Mouse (Mus musculus): ENCODE data around the gene Actl6b.

The Actl6b gene

DNA sequence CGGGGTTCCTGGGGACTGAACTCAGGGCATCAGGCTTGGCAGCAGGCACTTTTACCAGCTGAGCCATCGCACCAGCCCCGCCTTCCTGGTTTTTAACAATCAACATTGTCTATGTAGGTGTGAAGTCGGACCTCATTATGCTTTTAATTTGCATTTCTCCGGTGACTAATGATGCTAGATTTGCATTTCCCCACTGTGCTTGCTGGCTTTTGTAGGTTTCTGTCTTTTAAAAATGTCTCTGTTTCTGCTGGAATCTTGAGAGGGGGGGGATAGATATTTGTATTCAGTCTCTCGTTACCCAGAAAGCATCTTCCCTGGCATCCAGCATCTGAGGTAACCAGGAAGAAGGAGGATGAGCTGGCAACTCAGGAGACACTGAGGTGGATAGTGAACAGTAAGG lies 8.2 kb downstream of the Actl6b start:
- DNase-seq (ENCODE audit: low spot score in 2 of 2), result no peak

DNA sequence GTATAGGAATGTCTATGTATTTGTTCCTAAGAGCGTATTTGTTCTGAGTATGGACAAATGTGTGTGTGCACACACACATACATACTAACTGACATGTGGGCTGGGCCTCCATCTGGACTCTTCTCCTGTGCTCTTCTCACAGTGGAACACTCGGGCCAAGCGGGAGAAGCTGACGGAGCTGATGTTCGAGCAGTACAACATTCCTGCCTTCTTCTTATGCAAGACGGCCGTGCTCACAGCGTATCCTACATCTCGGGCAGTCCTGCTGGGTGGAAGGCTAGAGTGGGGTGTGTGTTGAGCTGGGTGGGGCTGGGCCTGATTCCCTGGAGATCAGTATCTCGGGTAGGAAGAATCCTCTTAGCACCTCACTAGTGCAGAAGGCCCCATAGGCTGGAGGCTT lies 9.6 kb downstream of the Actl6b start:
- no peak for DNase-seq (ENCODE audit: low spot score in 2 of 2)

DNA sequence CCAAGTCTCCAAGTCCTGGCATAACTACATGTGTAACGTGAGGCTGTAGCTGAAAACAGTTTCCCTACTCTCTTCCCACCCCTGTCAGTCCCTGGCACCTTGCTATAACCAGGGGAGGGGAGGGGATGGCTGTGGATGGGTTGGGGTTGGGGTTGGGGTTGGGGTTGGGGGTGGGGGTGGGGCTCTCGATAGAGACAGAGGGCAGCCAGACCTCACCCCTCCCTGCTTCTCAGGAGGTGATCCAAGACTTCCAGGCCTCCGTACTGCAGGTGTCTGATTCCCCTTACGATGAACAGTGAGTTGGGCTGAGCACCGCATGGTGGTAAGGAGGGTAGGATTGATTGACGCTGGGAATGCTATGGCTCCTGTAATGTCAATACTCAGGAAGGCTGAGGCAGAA lies 12.4 kb downstream of the Actl6b start:
- no peak for DNase-seq (ENCODE audit: low spot score in 2 of 2)

DNA sequence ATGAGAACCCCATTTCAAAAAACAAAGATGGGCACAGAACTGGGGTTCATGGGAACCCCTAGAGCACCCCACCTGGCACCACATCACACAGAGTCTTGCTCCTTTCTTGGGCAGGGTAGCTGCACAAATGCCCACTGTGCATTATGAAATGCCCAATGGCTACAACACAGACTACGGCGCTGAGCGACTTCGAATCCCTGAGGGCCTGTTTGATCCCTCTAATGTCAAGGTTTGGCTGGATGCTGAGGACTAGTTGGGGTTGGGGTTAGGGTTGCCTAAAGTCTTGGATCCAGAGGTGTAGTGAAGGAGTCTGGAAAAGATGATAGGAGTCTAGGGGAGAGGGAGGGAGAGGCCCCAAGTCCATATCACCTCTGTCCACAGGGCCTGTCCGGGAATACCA lies 13.1 kb downstream of the Actl6b start:
- DNase-seq (ENCODE audit: low spot score in 2 of 2), result no peak

DNA sequence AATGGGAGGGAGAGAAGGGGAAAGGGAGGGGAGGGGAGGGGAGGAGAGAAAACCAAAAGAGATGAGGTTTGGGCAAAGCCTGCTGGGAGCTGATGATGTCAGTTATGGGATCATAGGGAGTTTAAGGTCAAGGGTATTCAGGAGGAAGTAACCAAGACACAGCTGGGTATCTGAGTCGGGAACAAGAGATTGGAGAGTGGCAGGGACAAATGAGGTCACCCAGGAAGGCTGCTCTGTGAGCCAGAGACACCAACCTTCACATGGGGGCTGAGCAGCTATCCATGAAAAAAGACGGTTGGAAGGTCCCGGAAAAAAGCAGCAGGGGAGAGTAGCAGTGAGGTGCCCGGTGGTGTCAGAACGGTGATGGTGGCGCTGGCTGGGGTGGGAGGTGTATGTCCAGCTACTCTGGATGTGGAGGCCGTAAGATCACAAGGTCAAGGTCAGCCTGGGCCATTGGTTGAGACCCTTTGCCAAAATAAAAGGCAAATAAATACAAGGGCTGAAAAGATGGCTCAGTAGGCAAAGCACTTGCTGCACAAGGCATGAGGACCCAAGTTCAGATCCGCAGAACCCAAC lies 15.0 kb downstream of the Actl6b start:
- no peak for DNase-seq (ENCODE audit: low spot score in 2 of 2)

DNA sequence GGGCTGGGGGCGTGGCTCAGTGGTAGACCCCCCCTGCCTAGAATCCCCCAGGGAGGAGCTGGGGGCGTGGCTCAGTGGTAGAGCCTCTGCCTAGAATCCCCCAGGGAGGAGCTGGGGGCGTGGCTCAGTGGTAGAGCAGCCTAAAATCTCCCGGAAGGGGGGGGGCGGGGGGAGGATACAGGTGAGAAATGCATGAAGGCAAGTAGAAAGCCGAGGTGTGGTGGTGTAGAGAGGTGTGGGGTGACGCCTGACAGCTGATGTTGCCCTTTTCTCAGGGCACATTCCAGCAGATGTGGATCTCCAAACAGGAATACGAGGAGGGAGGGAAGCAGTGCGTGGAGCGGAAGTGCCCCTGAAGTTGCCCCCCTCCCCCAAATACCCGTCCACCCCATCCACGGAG lies 15.7 kb downstream of the Actl6b start:
- DNase-seq (ENCODE audit: low spot score in 2 of 2), result no peak

DNA sequence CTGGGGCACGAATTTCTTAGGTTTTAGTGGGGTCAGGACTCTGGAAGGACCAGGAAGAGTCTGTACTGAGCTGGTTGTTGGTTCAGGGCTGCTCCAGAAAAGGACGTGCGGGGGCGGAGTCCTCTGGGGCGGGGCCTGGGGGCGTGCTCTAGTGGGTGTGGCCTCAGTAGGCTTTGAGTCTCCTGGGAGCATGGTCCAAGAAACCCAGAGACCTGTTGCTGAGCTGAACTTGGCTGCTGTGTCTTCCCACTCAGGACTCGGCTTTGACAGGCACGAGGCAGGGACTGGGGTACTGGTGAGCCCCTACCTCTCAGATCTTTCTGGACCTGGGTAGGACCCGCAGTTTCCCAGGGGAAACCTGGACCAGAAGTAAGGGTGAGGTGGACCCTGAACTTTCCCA lies 16.3 kb downstream of the Actl6b start, which contains the start of gene Tfr2:
Gene Tfr2 (plus strand): TSS at position 176 of the 400 bp plus-strand sequence.
- no peak for DNase-seq (ENCODE audit: low spot score in 2 of 2)

DNA sequence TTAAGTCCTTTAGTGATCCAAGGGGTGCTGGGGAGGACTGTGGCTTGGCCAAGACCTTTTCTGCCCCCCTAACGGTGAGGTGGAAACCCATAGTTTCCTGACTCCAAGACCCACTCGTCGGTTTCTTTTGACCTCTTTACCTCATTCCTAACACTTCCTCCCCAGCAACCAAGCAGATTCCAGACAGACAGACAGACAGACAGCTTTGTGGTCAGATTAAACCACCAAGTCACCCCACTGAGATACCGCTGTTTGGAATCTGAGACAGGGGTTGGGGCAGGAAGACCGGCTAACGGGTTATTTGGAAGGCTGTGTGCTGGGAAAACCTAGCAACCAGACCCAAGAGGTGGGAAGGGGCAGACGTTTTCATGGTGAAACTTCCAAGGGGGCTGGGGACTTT lies 16.9 kb downstream of the Actl6b start:
- no peak for DNase-seq (ENCODE audit: low spot score in 2 of 2)

DNA sequence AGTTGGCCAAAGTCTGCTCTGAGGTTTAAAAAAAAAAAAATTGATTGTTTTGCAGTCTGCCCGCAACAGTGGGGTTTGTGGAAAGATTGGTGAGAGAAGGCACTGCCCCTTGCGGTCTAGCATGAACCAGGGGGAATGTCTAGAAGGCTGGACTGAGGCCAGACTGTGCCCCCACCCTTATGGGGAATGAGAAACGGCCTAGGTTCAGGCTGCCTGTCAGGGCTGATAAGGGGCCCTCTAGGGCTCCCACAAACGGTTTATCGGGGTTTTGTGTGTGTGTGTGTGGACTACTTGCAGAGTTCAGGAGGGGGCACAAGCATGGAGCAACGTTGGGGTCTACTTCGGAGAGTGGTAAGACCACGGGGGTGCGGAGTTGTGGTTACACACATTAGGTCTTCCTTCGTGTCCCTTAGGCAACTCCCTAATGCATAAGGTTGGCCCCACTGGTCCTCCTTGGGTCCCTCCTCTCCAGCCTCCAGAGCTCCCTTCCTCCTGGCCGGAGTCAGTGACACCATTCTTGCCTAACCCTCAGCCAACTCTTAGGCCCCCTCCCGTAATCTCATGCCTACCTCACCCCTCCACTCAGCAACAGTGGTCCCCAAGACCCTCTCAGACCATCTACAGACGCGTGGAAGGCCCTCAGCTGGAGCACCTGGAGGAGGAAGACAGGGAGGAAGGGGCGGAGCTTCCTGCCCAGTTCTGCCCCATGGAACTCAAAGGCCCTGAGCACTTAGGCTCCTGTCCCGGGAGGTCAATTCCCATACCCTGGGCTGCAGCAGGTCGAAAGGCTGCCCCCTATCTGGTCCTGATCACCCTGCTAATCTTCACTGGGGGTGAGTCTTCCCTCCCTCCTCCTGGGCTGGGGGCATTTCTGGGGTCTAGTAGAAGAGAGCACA lies 17.6 kb downstream of the Actl6b start:
- DNase-seq (ENCODE audit: low spot score in 2 of 2), result no peak

DNA sequence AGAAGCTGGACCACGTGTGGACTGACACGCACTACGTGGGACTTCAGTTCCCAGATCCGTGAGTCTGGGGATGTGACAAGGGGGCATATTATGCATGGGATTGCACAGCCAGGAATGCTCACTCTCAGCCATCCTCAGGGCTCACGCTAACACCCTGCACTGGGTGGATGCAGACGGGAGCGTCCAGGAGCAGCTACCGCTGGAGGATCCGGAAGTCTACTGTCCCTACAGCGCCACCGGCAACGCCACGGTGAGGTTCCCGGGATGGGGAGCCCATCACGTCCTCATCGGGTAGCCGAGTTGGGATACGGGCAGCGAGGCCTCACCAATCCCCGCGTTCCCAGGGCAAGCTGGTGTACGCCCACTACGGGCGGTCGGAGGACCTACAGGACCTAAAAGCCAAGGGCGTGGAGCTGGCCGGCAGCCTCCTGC lies 21.2 kb downstream of the Actl6b start:
- DNase-seq (ENCODE audit: low spot score in 2 of 2), result peak; percentile 22 to 32

DNA sequence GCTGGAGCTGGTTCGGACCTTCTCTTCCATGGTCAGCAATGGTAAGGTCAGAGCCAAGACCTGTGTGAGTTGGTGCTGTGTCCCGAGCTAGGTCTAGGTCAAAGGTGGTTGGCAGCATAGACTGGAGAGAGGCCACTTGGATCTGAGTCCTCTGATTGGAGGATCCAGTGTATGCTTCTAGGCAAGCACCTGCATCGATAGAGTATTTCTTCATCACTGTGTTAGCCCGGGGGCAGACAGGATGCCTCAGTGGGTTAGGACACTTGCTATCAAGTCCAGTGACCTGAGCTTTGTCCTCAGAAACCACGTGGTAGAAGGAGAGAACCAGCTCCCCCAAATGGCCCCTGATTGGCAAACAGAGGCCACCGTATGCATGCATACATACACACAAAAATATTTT lies 26.9 kb downstream of the Actl6b start:
- DNase-seq (ENCODE audit: low spot score in 2 of 2), result no peak

DNA sequence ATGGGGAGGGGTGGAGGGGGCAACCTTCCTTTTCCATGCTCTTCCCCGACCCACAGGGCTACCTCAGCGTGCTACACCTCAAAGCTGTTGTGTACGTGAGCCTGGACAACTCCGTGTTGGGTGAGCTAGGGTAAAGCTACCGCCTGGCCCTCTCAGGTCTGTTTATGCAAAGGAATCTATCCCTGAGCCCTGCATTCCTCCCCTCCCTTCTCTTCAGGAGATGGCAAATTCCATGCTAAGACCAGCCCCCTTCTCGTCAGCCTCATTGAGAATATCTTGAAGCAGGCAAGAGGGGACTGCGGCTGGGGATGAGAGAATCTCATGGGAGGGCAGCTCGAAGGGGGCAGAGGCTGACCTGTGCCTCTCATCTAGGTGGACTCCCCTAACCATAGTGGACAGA lies 29.4 kb downstream of the Actl6b start:
- no peak for DNase-seq (ENCODE audit: low spot score in 2 of 2)

DNA sequence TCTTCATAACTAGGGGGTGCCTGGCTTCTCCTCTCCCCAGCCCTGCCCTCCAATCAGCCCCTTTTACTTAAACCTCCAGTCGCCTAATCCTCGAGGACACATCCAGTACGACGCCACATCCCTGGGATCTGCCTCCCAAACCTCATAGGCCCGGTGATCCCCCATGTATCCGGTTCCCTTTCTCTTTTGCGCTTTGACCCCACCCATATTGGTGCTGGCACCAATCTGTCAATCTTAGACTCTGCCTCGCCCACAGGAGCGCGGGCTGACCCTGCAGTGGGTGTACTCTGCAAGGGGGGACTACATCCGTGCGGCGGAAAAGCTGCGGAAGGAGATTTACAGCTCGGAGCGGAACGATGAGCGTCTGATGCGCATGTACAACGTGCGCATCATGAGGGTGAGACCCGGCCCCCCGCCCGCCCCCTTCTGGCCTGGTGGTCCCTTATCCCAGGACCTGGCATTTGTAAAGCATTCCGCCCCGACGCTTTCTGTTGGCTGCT lies 30.4 kb downstream of the Actl6b start:
- DNase-seq (ENCODE audit: low spot score in 2 of 2), result peak in 1 of 2 experiments; percentile 46

DNA sequence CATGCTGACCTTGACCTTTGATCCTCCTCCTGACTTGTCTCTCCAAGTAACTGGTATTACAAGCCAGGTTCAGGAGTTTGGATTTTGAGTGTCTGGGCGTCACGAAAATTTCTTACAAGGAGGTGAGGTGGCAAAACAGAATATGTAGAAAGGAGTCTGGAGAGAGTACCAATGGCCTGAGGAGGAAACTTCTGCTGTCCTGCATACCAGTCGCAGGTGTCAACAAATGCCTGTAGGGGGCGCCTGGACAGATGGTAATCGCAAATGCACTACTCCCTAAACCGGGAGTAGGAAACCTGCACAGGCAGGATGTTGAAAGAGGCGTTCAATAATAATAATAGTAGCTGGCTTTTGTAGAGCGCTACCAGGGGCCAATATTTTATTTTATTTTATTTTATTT lies 31.7 kb downstream of the Actl6b start:
- DNase-seq (ENCODE audit: low spot score in 2 of 2), result no peak

DNA sequence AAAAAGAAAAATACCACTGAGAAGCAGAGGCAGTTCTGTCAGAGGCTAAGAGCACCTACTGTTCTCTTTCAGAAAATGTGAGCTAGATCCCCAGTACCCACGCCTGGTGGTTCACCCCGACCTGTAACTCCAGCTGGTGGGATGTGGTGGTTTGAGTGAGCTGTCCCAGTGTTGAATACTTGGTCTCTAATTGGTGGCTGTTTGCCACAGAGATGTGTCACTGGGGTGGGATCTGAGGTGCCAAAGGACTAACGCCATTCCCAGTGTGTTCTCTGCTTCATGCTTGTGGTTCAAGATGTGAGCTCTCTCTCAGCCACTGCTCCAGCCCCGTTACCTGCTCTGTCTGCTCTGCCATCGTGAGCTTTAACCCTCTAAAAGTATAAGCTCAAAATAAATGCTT lies 37.2 kb downstream of the Actl6b start:
- DNase-seq (ENCODE audit: low spot score in 2 of 2), result no peak

DNA sequence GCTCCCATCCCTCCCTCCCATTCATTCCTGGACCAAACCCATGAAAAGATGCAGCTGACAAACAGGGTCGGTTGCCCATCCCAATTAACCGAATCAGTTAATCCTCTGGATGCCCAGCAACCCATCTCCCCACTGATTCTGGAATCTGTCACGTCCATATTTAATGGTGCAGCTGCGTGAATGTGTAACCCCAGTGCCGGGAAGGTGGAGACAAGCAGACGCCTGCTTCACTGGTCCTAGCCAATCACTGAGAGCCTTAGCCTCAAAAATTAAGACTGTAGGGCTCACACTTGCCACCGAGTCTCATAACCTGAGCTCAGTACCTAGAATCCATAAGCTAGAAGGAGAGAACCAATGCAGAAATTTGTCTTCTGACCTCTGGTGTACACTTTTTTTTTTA lies 42.6 kb downstream of the Actl6b start:
- DNase-seq (ENCODE audit: low spot score in 2 of 2), result no peak

DNA sequence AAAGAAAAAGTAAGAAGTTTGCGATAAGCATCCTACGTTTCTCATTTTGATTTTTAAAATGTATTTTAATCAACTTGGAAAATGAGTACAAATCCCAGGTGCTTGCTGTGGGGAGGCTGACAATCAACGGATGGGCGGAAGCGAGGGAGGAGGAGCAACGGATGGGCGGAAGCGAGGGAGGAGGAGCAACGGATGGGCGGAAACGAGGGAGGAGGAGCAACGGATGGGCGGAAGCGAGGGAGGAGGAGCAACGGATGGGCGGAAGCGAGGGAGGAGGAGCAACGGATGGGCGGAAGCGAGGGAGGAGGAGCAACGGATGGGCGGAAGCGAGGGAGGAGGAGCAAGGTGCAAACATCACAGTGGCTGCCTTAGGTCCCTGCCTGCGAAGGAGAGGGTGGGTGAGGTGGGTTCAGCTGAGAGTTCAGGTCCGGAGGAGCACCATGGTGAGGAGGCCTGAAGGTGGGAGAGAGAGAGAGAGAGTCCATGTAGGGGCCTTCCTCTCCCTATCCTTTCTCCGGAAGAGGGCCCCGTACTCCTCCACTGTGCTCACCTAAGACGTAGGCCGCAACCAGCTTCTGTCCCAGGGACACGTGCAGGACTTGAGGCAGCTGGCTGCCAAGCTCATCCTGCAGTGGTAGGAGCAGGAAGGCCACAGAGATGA lies 43.4 kb downstream of the Actl6b start:
- no peak for DNase-seq (ENCODE audit: low spot score in 2 of 2)

DNA sequence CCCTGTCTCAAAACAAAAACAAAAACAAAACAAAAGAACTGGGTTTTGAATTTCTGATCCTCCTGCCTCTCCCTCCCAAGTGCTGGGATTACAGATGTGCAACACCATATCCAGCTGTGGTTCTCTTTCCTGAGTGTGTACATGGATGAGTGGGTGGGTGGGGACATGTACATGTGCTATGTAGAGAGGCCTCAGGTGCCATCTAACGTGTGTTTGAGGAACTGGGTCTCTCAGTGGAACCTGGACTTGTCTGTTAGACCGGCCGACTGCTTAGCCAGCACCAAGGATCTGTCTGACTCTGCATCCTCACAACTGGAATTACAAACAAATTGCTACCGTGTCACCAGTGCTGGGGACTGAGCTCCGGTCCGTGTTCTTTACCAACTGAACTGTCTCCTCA lies 44.3 kb downstream of the Actl6b start:
- no peak for DNase-seq (ENCODE audit: low spot score in 2 of 2)

DNA sequence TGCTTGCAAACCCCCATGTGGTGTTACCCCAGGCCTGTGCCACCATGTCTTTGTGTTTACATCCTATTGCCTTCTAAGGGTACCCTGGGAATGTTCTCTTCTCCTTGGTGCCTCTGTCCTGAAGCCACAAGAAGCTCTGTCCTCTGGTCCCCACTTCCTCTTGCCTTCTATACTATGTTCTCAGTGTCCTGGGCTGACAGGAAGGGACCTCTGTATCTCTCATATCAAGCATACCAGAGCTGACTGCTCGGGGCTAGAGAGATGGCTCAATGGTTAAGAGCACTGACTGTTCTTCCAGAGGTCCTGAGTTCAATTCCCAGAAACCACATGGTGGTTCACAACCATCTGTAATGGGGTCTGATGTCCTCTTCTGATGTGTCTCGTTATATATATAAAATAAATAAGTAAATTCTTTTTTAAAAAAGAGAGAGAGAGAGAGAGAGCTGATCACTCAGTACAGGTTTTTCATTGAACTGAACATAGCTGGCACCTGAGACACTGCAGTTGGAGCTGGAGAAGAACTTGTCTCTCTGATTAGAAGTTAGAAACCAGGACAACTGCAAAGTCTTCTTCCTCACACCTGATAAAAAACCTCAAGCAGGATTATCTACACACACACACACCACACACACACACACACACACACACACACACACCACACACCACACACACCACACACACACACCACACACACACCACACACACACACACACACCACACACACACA lies 44.9 kb downstream of the Actl6b start:
- no peak for DNase-seq (ENCODE audit: low spot score in 2 of 2)

DNA sequence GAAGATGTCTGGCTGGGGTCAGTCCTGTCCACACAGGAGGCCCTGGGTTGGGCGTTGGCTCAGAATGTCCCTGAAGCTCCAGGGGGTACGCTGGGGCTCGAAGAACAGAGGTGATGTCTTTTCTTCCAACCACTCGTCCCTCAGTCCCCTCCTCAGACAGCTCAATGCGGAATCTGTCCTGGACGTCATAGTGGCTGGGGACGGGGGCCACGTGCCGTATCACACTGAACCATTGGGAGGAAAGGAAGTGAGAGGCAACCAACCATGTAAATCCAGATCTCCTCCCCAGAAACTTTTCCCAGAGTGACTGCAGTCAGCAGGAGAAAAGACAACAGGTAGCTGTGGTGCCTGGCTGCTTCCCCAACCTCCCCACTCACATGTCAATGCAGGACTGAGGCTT lies 46.3 kb downstream of the Actl6b start:
- no peak for DNase-seq (ENCODE audit: low spot score in 2 of 2)

DNA sequence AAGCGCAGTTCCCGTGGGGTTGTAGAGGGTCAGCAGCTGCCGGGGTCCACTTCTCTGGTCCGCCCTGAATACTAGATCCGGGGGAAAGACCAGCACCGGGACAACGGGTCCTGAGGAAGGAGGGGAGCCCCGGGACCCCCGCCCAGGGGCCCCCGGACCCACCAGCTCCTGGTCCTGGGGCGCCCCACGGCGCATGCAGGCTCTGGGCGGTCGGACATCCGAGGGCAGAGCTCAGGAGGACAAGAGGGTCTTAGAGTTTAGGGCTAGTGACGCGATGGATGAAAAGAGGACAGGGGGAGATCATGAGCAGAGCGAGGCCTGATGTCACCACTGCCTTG lies 46.9 kb downstream of the Actl6b start:
- DNase-seq (ENCODE audit: low spot score in 2 of 2), result no peak

All from frontal cortex, postnatal 25 days (tissue).